Mouse (Mus musculus) neural tube, embryonic 13.5 days (tissue): ENCODE data around the gene Mogat2. TPM values are rescaled to one million over a fixed set of nuclear protein-coding genes. Genes with fewer than 3 reads are reported as not detected.
A peak's percentile ranks its signal among the peaks of the same experiment; 100 is the strongest.

ENCODE experiments used
- ATAC-seq: fragments of 200-750 bp; cut with Nextera tagmentation; 2 replicates; pipeline ENCODE4 v1.8.0; 2017; ENCODE audit warnings: low read depth, mild to moderate bottlenecking, moderate TSS enrichment, moderate library complexity
- H3K27ac ChIP-seq: fragments of 300-500 bp; sonication (generic); replicated peaks from 2 replicates; pipeline ENCODE4 v1.5.1; 2015; ENCODE audit warnings: moderate library complexity, mild to moderate bottlenecking, inconsistent platforms
- H3K27me3 ChIP-seq: fragments of 300-500 bp; sonication (generic); 2 replicates; pipeline ENCODE4 v1.6.1; 2015; ENCODE audit warnings: mild to moderate bottlenecking, inconsistent platforms
- H3K36me3 ChIP-seq: fragments of 300-500 bp; sonication (generic); 2 replicates; pipeline ENCODE4 v1.6.1; 2015; ENCODE audit warnings: mild to moderate bottlenecking, inconsistent platforms
- H3K4me1 ChIP-seq: fragments of 300-500 bp; sonication (generic); replicated peaks from 2 replicates; pipeline ENCODE4 v1.6.1; 2015; ENCODE audit warnings: inconsistent platforms
- H3K4me2 ChIP-seq: fragments of 300-500 bp; sonication (generic); 2 replicates; pipeline ENCODE4 v1.6.1; 2015; ENCODE audit warnings: inconsistent platforms, mild to moderate bottlenecking, moderate library complexity
- H3K4me3 ChIP-seq: fragments of 300-500 bp; sonication (generic); 2 replicates; pipeline ENCODE4 v1.5.1; 2015; ENCODE audit warnings: mild to moderate bottlenecking, inconsistent platforms
- H3K9ac ChIP-seq: fragments of 300-500 bp; sonication (generic); 2 replicates; pipeline ENCODE4 v1.6.1; 2015; ENCODE audit warnings: moderate library complexity, mild to moderate bottlenecking, inconsistent platforms
- H3K9me3 ChIP-seq: fragments of 300-500 bp; sonication (generic); 2 replicates; pipeline ENCODE4 v1.6.1; 2016; ENCODE audit warnings: inconsistent platforms
- WGBS: fragments of 180-500 bp; shearing (Covaris S2); methylation state at CpG from one replicate; pipeline ENCODE4 v1.1.7; 2015; 5-methylcytosine and 5-hydroxymethylcytosine counted together
- polyA plus RNA-seq: library from polyadenylated mRNA; unstranded; fragments of >200 nt; fragmentation: Nextera tagmentation; extraction: Ambion mirVana; gene quantifications from 2 replicates; pipeline ENCODE4 v1.2.1, GENCODE M21; 2015

Gene Mogat2
- polyA plus RNA-seq, 1 experiment from 2014 or later, result 2.8 TPM

DNA sequence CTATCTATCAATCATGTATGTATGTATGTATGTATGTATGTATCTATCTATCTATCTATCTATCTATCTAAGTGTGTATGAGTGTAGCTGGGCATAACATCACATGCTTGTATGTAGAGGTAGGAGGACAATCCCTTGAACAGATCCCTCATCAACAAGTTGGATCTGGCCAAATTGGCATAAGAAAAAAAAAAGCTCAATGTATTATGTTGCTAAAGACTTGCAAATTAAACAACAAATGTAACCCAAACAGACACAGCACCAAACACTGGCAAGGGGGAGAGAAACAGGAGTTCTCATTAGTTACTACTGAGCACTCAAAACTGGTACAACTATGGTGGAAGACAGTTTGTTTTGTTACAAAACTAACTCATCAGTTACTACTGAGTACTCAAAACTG, 26.2 kb upstream of the Mogat2 start:
- H3K4me3 ChIP-seq, result no peak overlapping the region
- H3K4me1 ChIP-seq, result peaks cover 17% of the 10 kb centered on the region
- H3K36me3 ChIP-seq, result no peaks in the 10 kb centered on the region
- no peaks in the 10 kb centered on the region for H3K9me3 ChIP-seq
- no peak overlapping the region for H3K9ac ChIP-seq
- no peak overlapping the region for H3K4me2 ChIP-seq
- no peak for ATAC-seq
- H3K27me3 ChIP-seq, result no peaks in the 10 kb centered on the region
- no peak overlapping the region for H3K27ac ChIP-seq

DNA sequence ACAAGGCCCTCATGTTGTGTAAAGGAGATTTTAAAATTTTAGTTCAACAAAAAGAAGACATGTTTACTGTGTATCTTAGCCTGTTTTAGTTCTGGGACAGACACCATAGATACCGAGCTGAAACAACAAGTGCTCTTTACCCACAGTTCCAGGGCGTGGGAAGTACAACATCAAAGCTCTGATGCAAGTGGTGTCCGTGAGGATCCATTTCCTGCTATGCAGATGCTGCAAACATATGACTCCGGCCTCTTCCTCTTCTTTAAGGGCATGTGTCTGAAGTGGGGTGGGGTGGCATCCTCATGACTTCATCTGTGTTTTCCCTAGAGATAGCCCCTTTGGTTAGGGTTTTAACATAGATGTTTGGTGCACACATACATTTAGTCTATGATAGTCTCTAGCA, 25.1 kb upstream of the Mogat2 start:
- H3K4me3 ChIP-seq, result no peak overlapping the region
- H3K36me3 ChIP-seq, result no peaks in the 10 kb centered on the region
- no peaks in the 10 kb centered on the region for H3K9me3 ChIP-seq
- H3K4me1 ChIP-seq, result peaks cover 9% of the 10 kb centered on the region
- WGBS, result 64% methylated on average over 4 of the region's 4 CpGs
- H3K4me2 ChIP-seq, result no peak overlapping the region
- no peak overlapping the region for H3K9ac ChIP-seq
- no peak for ATAC-seq
- H3K27me3 ChIP-seq, result no peaks in the 10 kb centered on the region
- no peak overlapping the region for H3K27ac ChIP-seq

DNA sequence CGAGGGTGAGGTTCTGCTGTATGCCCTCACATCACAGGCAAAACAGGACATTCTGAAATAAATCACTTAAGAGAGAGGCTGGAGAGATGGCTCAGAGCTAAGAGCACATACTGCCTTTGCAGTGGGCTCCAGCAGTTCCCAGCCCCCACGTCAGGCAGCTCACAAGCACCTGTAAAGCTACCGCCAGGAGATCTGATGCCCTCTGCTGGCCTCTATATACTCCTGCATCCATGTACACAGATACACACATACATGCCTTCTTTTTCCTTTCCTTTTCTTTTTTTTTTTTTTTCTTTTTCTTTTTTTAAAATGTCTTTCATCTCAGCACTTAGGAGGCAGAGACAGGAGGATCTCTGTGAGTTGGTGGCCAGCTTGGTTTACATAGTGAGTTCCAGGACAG, 23.5 kb upstream of the Mogat2 start:
- Histone ChIP-seq H3K4me1 (peaks cover 7% of the 10 kb centered on the region), H3K27ac (no peak overlapping the region), H3K36me3 (no peaks in the 10 kb centered on the region), H3K9me3 (no peaks in the 10 kb centered on the region), H3K4me3 (no peak overlapping the region), H3K27me3 (no peaks in the 10 kb centered on the region), H3K9ac (no peak overlapping the region), H3K4me2 (no peak overlapping the region)
- no peak; the same call in 1 of the 2 replicates for ATAC-seq
- WGBS, result 59% methylated on average over 3 of the region's 3 CpGs

DNA sequence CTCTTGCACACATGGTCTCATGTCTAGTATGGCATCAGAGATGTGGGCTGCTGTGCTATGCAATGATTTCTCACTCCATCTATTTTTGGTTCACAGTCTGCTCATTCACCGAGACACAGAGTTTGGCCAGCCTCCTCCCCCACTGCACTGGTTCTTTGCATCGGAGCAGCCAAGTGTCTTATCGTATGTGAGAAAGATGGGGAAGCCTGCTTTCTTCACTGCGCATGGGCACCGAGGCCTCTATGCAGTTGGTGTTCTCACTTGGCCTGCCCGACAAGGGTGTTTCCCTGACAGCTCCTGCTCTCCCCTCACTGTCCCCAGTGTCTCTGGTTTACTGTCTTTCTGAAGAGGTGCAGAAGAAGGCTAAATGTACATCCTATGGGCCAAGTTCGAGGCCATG, 16.6 kb upstream of the Mogat2 start:
- no peak overlapping the region for H3K4me2 ChIP-seq
- ATAC-seq, result no peak
- WGBS, result 86% methylated on average over 7 of the region's 7 CpGs
- no peak overlapping the region for H3K4me3 ChIP-seq
- no peak overlapping the region for H3K9ac ChIP-seq
- no peaks in the 10 kb centered on the region for H3K9me3 ChIP-seq
- H3K36me3 ChIP-seq, result no peaks in the 10 kb centered on the region
- H3K27me3 ChIP-seq, result peaks cover 9% of the 10 kb centered on the region
- H3K27ac ChIP-seq, result no peak overlapping the region
- no peaks in the 10 kb centered on the region for H3K4me1 ChIP-seq

DNA sequence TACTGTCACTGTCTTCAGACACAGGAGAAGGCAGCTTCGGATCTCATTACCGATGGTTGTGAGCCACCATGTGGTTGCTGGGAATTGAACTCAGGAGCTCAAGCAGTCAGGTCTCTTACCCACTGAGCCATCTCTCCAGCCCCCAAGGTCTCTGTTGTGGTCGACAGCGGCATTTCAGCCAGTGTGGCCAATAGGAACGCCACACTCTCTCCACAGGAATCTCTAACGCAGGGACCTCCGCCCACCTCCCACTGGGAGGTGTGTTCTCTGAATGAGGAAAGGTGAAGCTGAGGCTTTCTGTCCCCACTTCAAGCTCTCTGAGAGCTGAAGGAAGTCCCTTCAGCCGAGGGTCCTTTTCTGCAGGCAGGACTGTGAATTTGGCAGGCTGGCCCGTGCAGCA, 12.0 kb upstream of the Mogat2 start:
- Histone ChIP-seq H3K27ac (no peak overlapping the region), H3K9me3 (no peaks in the 10 kb centered on the region), H3K4me2 (no peak overlapping the region), H3K9ac (no peak overlapping the region), H3K36me3 (no peaks in the 10 kb centered on the region), H3K4me3 (no peak overlapping the region), H3K27me3 (peaks cover 19% of the 10 kb centered on the region), H3K4me1 (peaks cover 8% of the 10 kb centered on the region)
- 37% methylated on average over 9 of the region's 9 CpGs for WGBS
- no peak for ATAC-seq

DNA sequence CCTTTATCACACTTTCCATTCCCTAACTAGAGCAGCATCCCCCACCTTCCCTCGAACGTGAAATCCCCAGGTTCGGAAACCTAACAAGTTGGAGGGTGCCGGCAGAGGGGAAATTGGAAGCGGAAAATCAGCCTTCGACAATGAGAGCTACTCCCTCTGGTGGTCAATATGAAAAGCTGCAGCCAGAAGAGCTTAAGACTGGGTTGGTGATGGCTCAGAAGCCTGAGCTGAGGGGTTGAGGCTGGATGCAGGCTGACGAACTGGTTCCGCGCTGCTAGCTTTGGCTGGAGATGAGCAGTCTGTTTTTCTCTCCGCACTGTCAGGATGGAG, 11.1 kb upstream of the Mogat2 start:
- Histone ChIP-seq H3K36me3 (no peaks in the 10 kb centered on the region), H3K4me1 (peaks cover 8% of the 10 kb centered on the region), H3K9me3 (no peaks in the 10 kb centered on the region), H3K27ac (no peak overlapping the region), H3K4me2 (peak overlapping the region; percentile 66), H3K27me3 (peaks cover 19% of the 10 kb centered on the region), H3K4me3 (peak overlapping the region; percentile 43), H3K9ac (no peak overlapping the region)
- ATAC-seq, result peak; percentile 82
- 4% methylated on average over 10 of the region's 10 CpGs for WGBS

DNA sequence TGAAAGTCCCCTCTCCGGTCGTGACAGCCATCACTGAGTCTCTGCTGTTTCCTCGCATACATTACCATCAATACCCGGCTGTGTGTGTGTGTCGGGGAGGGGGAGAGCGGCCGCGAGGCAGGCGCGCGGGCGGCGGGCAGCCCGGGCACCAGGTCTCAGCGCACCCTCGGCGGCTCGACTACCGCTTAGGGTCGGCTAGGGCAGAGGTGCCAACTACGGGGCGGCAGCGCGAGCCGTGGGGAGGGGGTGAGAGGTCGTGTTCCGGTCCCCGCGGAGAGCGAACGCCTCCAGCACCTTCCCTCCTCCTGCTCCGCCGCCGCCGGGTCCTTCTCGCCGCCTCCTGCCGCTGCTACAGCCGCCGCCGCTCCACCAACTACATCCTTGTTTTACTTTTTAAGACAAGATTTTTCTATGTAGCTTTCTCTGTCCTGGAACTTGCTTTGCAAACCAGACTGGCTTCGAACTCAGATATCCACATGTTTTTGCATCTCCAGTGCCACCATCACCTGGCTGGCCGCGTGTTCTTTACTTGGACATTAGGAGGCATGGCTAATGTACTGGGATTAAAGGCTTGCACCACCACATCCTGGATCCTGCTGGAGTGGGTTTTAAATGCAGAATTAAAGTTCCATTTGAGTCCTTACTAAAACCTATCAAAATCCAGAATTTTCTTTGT, 10.6 kb upstream of the Mogat2 start:
- peak; percentile 51 for ATAC-seq
- WGBS, result under 1% methylated on average over 42 of the region's 44 CpGs
- Histone ChIP-seq H3K4me3 (peak overlapping the region; percentile 43), H3K9me3 (no peaks in the 10 kb centered on the region), H3K27ac (no peak overlapping the region), H3K9ac (peak overlapping the region; percentile 64), H3K27me3 (peaks cover 19% of the 10 kb centered on the region), H3K4me2 (peak overlapping the region; percentile 66), H3K4me1 (peaks cover 8% of the 10 kb centered on the region), H3K36me3 (no peaks in the 10 kb centered on the region)

DNA sequence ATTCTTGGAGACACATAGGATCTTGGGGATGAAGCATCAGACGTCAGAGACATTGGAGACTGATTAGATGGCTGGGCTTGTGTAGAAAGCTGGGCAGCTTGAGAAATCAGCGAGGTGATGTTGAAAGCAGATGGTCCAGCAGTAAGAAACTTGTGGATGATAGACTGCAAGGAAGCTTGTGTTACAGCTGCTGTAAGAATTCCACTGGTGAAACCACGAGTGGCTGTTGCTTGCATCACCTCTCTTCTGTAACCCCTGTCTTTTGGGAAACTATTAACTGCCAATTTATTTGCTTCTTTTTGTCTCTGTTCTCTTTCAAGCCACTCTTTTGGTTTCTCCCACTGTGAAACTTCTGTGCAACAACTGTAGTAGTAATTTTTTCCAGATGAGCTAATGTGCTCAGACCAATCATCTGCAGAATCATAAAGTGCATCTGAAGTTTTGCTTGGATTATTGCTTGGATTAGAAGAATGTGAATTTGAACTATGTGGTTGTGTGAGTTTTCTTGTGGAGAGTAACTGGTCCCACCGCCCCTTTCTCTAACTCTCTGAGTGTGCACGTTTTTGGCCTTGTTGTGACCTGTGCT, 9.8 kb upstream of the Mogat2 start:
- Histone ChIP-seq H3K4me3 (no peak overlapping the region), H3K4me1 (peaks cover 8% of the 10 kb centered on the region), H3K27ac (no peak overlapping the region), H3K9ac (no peak overlapping the region), H3K36me3 (no peaks in the 10 kb centered on the region), H3K9me3 (no peaks in the 10 kb centered on the region), H3K27me3 (peaks cover 19% of the 10 kb centered on the region), H3K4me2 (0 out of 2 replicates have a peak overlapping the region, but pooled peaks have one; percentile 66)
- no peak for ATAC-seq
- WGBS, result 50% methylated on average over 5 of the region's 5 CpGs

DNA sequence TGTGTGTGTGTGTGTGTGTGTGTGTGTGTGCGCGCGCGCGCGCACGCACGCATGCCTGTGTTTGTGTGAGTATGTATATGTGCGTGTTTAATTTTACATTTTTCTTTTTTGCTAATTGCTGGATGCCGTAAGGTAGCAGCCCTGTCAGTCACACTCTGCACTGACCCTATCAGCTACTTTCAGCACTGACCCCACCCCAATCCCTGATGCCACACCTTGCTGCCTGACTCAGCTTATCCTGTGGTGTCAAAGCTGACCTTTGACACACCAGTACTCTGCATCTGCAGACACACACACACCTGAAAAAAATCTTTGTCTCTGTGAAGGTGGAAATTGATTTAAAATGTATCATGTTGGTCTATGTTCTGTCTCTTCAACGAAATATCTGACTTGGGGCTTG, 3.7 kb upstream of the Mogat2 start:
- 96% methylated on average over 11 of the region's 11 CpGs for WGBS
- Histone ChIP-seq H3K27me3 (peaks cover 23% of the 10 kb centered on the region), H3K9me3 (no peaks in the 10 kb centered on the region), H3K27ac (no peak overlapping the region), H3K4me3 (no peak overlapping the region), H3K36me3 (no peaks in the 10 kb centered on the region), H3K4me1 (peaks cover 15% of the 10 kb centered on the region), H3K4me2 (no peak overlapping the region), H3K9ac (no peak overlapping the region)
- ATAC-seq, result no peak

DNA sequence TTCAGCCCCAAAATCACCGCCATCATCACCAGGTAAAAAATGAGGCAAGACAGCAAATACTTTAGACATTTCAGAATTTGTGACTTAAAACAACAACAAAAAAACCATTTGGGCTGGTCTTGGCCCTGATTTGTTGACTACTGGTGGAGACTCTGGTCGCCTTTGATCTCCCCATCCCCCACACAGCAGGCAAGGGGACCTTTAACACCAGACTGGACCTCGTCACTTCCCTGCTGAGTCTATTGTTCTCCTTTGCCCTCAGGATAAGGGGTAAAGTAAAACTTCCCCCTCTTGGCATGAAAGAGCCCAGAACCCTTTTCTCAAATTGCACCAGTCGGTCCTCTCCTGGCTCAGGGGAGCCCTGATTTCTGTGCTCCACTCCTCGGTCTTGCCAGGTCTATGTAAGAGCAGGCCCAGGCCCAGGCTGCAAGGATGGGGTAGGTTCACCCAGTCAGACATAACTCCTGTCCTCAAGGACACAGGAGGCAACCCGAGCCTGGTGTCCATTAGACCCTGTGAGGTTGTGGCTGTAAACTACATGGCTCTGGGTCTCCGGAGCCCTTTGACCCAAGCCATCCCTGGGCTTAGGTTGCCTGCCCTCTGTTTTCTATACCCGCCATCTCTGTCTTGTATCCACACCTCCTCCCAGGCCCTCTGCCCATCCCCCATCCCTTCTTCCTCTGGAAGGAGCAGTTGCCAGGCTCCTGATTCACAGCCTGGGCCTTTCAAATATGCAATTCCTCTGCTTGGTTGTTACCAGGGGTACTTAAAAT, 1.3 kb downstream of the Mogat2 start:
- 0 out of 2 replicates have a peak overlapping the region, but pooled peaks have one; percentile 9 for H3K27ac ChIP-seq

DNA sequence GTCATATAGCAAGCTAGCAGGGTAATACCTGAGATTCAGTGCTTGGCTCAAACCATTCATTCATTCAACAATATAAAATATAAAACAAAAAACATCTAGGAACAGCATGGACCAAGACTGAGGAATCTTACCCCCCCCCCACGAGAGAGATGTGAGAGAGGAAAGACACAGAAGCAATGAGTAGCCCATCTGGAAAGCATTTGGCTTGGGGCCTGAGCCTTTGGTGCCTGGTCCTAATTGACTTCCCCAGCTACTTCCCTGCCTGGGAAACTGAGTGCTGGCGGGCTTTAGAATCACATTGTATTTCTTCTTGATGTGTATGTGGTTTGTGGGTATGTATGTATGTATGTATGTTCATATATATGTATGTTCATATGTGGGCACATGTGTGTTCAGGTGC, 2.8 kb downstream of the Mogat2 start:
- no peaks in the 10 kb centered on the region for H3K9me3 ChIP-seq

More for the DNA sequence above, 1.3 kb downstream of the Mogat2 start:
- H3K9me3 ChIP-seq, result no peaks in the 10 kb centered on the region
- no peak overlapping the region for H3K4me3 ChIP-seq
- peaks cover 25% of the 10 kb centered on the region for H3K27me3 ChIP-seq
- no peak overlapping the region for H3K9ac ChIP-seq
- H3K4me1 ChIP-seq, result peaks cover 17% of the 10 kb centered on the region
- ATAC-seq, result no peak
- no peak overlapping the region for H3K4me2 ChIP-seq
- 17% methylated on average over 8 of the region's 8 CpGs for WGBS
- no peaks in the 10 kb centered on the region for H3K36me3 ChIP-seq

DNA sequence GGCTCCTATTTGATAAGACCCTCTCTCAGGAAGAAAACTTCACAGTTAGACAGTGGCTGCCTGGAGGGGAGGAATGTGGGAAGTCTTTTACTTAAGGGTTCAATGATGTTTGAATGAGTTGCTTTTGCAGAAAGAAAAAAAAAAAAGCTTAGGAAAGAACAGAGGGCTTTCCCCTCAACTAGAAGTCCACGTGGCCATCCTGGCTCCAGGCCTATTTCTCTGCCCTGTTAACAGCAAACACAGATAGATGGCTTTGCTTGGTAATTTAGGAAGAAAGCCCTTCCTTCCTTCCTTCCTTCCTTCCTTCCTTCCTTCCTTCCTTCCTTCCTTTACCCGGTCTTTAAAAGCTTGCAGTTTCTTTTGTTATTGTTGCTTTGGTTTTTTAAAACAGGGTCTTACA, 3.5 kb downstream of the Mogat2 start:
- Histone ChIP-seq H3K9me3 (no peaks in the 10 kb centered on the region), H3K9ac (no peak overlapping the region), H3K4me1 (peaks cover 17% of the 10 kb centered on the region), H3K4me3 (no peak overlapping the region), H3K4me2 (no peak overlapping the region), H3K36me3 (no peaks in the 10 kb centered on the region), H3K27ac (no peak overlapping the region), H3K27me3 (peaks cover 25% of the 10 kb centered on the region)
- 27% methylated on average over 2 of the region's 2 CpGs for WGBS
- ATAC-seq, result no peak

More for the DNA sequence above, 2.8 kb downstream of the Mogat2 start:
- H3K4me3 ChIP-seq, result no peak overlapping the region
- ATAC-seq, result no peak
- WGBS, result 72% methylated on average over 2 of the region's 2 CpGs
- H3K27ac ChIP-seq, result no peak overlapping the region
- H3K9ac ChIP-seq, result no peak overlapping the region
- no peak overlapping the region for H3K4me2 ChIP-seq
- H3K36me3 ChIP-seq, result no peaks in the 10 kb centered on the region
- H3K27me3 ChIP-seq, result peaks cover 25% of the 10 kb centered on the region
- H3K4me1 ChIP-seq, result peaks cover 17% of the 10 kb centered on the region
